Mouse (Mus musculus) kidney, postnatal 0 days (tissue): ENCODE data around the gene Gm3015. TPM values are rescaled to one million over a fixed set of nuclear protein-coding genes. Genes with fewer than 3 reads are reported as not detected.
"Not testable (repeated sequence)": the region's sequence is repeated elsewhere in the genome, so short reads cannot be mapped to it uniquely, and the experiment has no call there.

ENCODE experiments used
- ATAC-seq: fragments of 200-750 bp; cut with Nextera tagmentation; replicated peaks from 2 replicates; pipeline ENCODE4 v1.8.0; 2017; ENCODE audit warnings: low read depth, moderate number of reproducible peaks, moderate TSS enrichment, moderate library complexity; ENCODE audit not compliant: low FRiP score
- DNase-seq: peaks from one replicate; pipeline ENCODE4 v3.0.0-alpha.2; 2016; ENCODE audit warnings: low spot score
- H3K27ac ChIP-seq: fragments of 300-500 bp; sonication (generic); 2 replicates; pipeline ENCODE4 v1.5.1; 2014; ENCODE audit warnings: mild to moderate bottlenecking
- H3K27me3 ChIP-seq: fragments of 300-500 bp; sonication (generic); 2 replicates; pipeline ENCODE4 v1.6.1; 2014; ENCODE audit warnings: low read length, mixed read lengths; ENCODE audit not compliant: insufficient read depth
- H3K36me3 ChIP-seq: fragments of 300-500 bp; sonication (generic); 2 replicates; pipeline ENCODE4 v1.6.1; 2014; ENCODE audit warnings: low read length, mixed read lengths; ENCODE audit not compliant: insufficient read depth
- H3K4me1 ChIP-seq: fragments of 300-500 bp; sonication (generic); replicated peaks from 2 replicates; pipeline ENCODE4 v1.6.1; 2014; ENCODE audit warnings: antibody characterized with exemption, low read length, mixed read lengths; ENCODE audit not compliant: insufficient read depth
- H3K4me2 ChIP-seq: fragments of 300-500 bp; sonication (generic); 2 replicates; pipeline ENCODE4 v1.6.1; 2014; ENCODE audit warnings: mild to moderate bottlenecking, low read length, moderate library complexity, mixed read lengths
- H3K4me3 ChIP-seq: fragments of 300-500 bp; sonication (generic); replicated peaks from 2 replicates; pipeline ENCODE4 v1.5.1; 2014; ENCODE audit warnings: low read depth, low read length
- H3K9ac ChIP-seq: fragments of 300-500 bp; sonication (generic); 2 replicates; pipeline ENCODE4 v1.6.1; 2014; ENCODE audit warnings: low read depth, low read length
- H3K9me3 ChIP-seq: fragments of 300-500 bp; sonication (generic); replicated peaks from 2 replicates; pipeline ENCODE4 v1.6.1; 2016; ENCODE audit warnings: low read length, inconsistent platforms, mixed read lengths
- WGBS: fragments of 180-500 bp; shearing (Covaris S2); extraction: QIAGEN DNeasy Blood & Tissue Kit; methylation state at CpG from one replicate; pipeline ENCODE4 v1.1.7; 2014; 5-methylcytosine and 5-hydroxymethylcytosine counted together
- polyA plus RNA-seq: library from polyadenylated mRNA; unstranded; fragments of >200 nt; fragmentation: Nextera tagmentation; extraction: Ambion mirVana; gene quantifications from 2 replicates; pipeline ENCODE4 v1.2.1, GENCODE M21; 2015

The Gm3015 gene
- not detected in 2 replicates for polyA plus RNA-seq

DNA sequence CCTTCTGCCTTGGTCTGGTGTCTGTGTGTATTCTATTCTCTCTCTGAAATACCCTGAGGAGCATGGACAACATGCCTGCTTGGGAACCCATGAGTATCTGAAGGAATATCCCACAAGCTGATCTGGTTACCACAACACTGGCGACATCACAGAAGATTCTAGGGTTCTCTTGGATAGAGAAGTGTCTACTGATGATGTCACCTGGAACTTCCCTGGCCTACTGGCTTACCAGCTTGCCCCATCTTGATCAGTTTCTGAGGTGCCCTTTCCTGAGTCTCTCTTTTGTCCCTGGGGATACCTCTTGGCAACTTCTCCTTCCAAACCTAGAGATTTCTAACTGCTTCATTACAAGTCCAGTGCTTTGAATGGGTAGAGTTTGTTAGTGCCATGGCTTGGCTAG is at the start of gene Gm3015:
Gene Gm3015 (minus strand): TSS at position 101 of the 400 bp plus-strand sequence.
- H3K9ac ChIP-seq, H3K4me2 ChIP-seq, H3K9me3 ChIP-seq, H3K27ac ChIP-seq, H3K27me3 ChIP-seq, H3K4me1 ChIP-seq, DNase-seq, ATAC-seq, H3K36me3 ChIP-seq, H3K4me3 ChIP-seq: not testable (repeated sequence)
- WGBS = 100% methylated on average over 1 of the region's 1 CpGs

DNA sequence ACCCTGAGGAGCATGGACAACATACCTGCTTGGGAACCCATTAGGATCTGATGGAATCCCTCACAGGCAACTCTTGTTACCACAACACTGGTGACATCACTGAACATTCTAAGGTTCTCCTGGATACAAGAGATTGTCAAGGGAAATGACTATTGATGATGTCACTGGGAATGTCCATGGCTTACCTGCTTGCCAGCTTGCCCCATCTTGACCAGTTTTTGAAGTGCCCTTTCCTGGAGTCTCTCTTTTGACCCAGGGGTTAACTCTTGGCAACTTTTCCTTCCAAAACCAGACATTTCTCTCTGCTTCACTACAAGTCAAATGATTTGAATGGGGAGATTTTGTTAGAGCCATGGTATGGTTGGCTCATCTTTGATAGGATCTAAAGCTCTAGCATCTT is 29.3 kb upstream of the Gm3015 start, which contains the start of gene Gm10377:
Gene Gm10377 (minus strand): TSS at position 101 of the 400 bp plus-strand sequence.
- not testable (repeated sequence) for H3K27ac ChIP-seq, H3K27me3 ChIP-seq, H3K9ac ChIP-seq, H3K9me3 ChIP-seq, DNase-seq, ATAC-seq, H3K4me3 ChIP-seq, H3K4me2 ChIP-seq, H3K4me1 ChIP-seq, H3K36me3 ChIP-seq

Other genes with a start within 250 kb of the Gm3015 start
- not detected in 2 replicates for gene Gm8024, start 244.5 kb downstream of the Gm3015 start, polyA plus RNA-seq
- not detected in 2 replicates for gene Gm17124, start 168.9 kb downstream of the Gm3015 start, polyA plus RNA-seq
- not detected in 2 replicates for gene Gm3633, start 126.9 kb downstream of the Gm3015 start, polyA plus RNA-seq
- gene Gm10378, start 112.9 kb downstream of the Gm3015 start, polyA plus RNA-seq = not detected in 2 replicates
- not detected in 2 replicates for gene Gm10377, start 29.2 kb upstream of the Gm3015 start, polyA plus RNA-seq
- not detected in 2 replicates for gene Gm21977, start 84.7 kb upstream of the Gm3015 start, polyA plus RNA-seq
- not detected in 2 replicates for gene Gm8082, start 224.8 kb upstream of the Gm3015 start, polyA plus RNA-seq
- gene Gm10376, start 246.8 kb upstream of the Gm3015 start, polyA plus RNA-seq = not detected in 2 replicates